18 mouse cellular contexts compared by ENCODE assay signal in genomic region chr8:11530155-11530770, GRCm38 (mm10). TPM values are rescaled to one million over a fixed set of nuclear protein-coding genes. Genes with fewer than 3 reads are reported as not detected.
A peak's percentile ranks its signal among the peaks of the same experiment; 100 is the strongest.
DNase-seq lines count a peak whose midpoint lies in the region; ATAC-seq lines count a peak whose summit lies in the region.
"Had no signal": no experiment of that assay in that cellular context is flagged by ENCODE, and none has a peak within 500 bp of the region (broad histone marks: within the 10 kb centered on the region; RNA-seq: fewer than 3 reads in every experiment).

No protein-coding gene starts in this region.

- 76% methylated on average over 18 of the region's 18 CpGs for WGBS in midbrain, embryonic 11.5 days
- 77% methylated on average over 18 of the region's 18 CpGs for WGBS in midbrain, embryonic 13.5 days
- WGBS in liver, embryonic 15.5 days (ENCODE audit: insufficient replicate concordance), result 86% methylated on average over 18 of the region's 18 CpGs

- no peak overlapping the region for H3K27ac ChIP-seq in midbrain, embryonic 11.5 days (ENCODE audit: low read depth, low read length)
- H3K27ac ChIP-seq in midbrain, embryonic 13.5 days, result no peak overlapping the region
- no peak overlapping the region for H3K27ac ChIP-seq in liver, embryonic 15.5 days (replicated peaks)
- H3K27ac ChIP-seq: forebrain, embryonic 12.5 days; hindbrain, embryonic 13.5 days; midbrain, embryonic 10.5 days had no signal

- no peak overlapping the region for H3K4me2 ChIP-seq in midbrain, embryonic 11.5 days
- H3K4me2 ChIP-seq in midbrain, embryonic 13.5 days (replicated peaks), result no peak overlapping the region
- no peak overlapping the region for H3K4me2 ChIP-seq in liver, embryonic 15.5 days
- H3K4me2 ChIP-seq: forebrain, embryonic 12.5 days; hindbrain, embryonic 13.5 days had no signal

- H3K9me3 ChIP-seq in midbrain, embryonic 11.5 days (ENCODE audit: control insufficient read depth, low read length), result no peaks in the 10 kb centered on the region
- no peaks in the 10 kb centered on the region for H3K9me3 ChIP-seq in midbrain, embryonic 13.5 days
- H3K9me3 ChIP-seq in liver, embryonic 15.5 days (replicated peaks), result no peaks in the 10 kb centered on the region
- H3K9me3 ChIP-seq: forebrain, embryonic 12.5 days; G1E; hindbrain, embryonic 13.5 days; midbrain, embryonic 10.5 days had no signal

- H3K4me3 ChIP-seq in midbrain, embryonic 11.5 days (ENCODE audit: low read depth, low read length), result no peak overlapping the region
- H3K4me3 ChIP-seq in midbrain, embryonic 13.5 days (replicated peaks), result no peak overlapping the region
- H3K4me3 ChIP-seq in liver, embryonic 15.5 days (replicated peaks), result no peak overlapping the region
- H3K4me3 ChIP-seq: forebrain, embryonic 12.5 days; hindbrain, embryonic 13.5 days; midbrain, embryonic 10.5 days had no signal

- no peaks in the 10 kb centered on the region for H3K27me3 ChIP-seq in midbrain, embryonic 11.5 days (ENCODE audit: control insufficient read depth, insufficient read depth, low read length)
- H3K27me3 ChIP-seq in midbrain, embryonic 13.5 days, result no peaks in the 10 kb centered on the region
- no peaks in the 10 kb centered on the region for H3K27me3 ChIP-seq in liver, embryonic 15.5 days
- H3K27me3 ChIP-seq: forebrain, embryonic 12.5 days; hindbrain, embryonic 13.5 days had no signal

- H3K9ac ChIP-seq in midbrain, embryonic 11.5 days (ENCODE audit: low read length), result no peak overlapping the region
- no peak overlapping the region for H3K9ac ChIP-seq in midbrain, embryonic 13.5 days (replicated peaks)
- no peak overlapping the region for H3K9ac ChIP-seq in liver, embryonic 15.5 days
- H3K9ac ChIP-seq: forebrain, embryonic 12.5 days; hindbrain, embryonic 13.5 days had no signal

- peaks cover 9% of the 10 kb centered on the region for H3K4me1 ChIP-seq in midbrain, embryonic 11.5 days (ENCODE audit: control insufficient read depth, insufficient read depth, low read length)
- peaks cover 13% of the 10 kb centered on the region for H3K4me1 ChIP-seq in midbrain, embryonic 13.5 days (replicated peaks)
- no peaks in the 10 kb centered on the region for H3K4me1 ChIP-seq in liver, embryonic 15.5 days (replicated peaks)
- H3K4me1 ChIP-seq: hindbrain, embryonic 13.5 days had no signal

- ATAC-seq in midbrain, embryonic 11.5 days (ENCODE audit: low FRiP score), result no peak
- ATAC-seq in midbrain, embryonic 13.5 days, result no peak
- ATAC-seq in liver, embryonic 15.5 days (ENCODE audit: insufficient read depth), result peak; percentile 17; the same call in 1 of the 2 replicates

- no peaks in the 10 kb centered on the region for H3K36me3 ChIP-seq in midbrain, embryonic 11.5 days (ENCODE audit: control insufficient read depth, insufficient read depth, low read length)
- peaks cover 51% of the 10 kb centered on the region for H3K36me3 ChIP-seq in midbrain, embryonic 13.5 days
- peaks cover 59% of the 10 kb centered on the region for H3K36me3 ChIP-seq in liver, embryonic 15.5 days (replicated peaks)

- DNase-seq in kidney, adult 11 months, result peak; percentile 19
- no peak for DNase-seq in kidney, adult 8-10 months
- DNase-seq in midbrain, embryonic 11.5 days (ENCODE audit: low spot score, missing footprints), result peak; percentile 75
- DNase-seq in ZHBTc4 (ENCODE audit: low read depth, low spot score), result peak; percentile 83
- DNase-seq in urinary bladder, postnatal 25 days (ENCODE audit: low spot score), result no peak
- DNase-seq: adrenal gland, postnatal 25 days; cerebellum, adult 9-10 months; gastrocnemius, postnatal 25 days; layer of hippocampus, postnatal 36 days; left cerebral cortex, postnatal 4 days; lung, postnatal 36 days had no signal

RNA-seq across cellular contexts. Expression of gene Cars2, which starts 20.3 kb away (rescaled TPM):
- polyA plus RNA-seq in midbrain, embryonic 11.5 days (2014; fragmentation: Nextera tagmentation; extraction: Ambion mirVana), result 17.8 and 20.3 TPM in 2 replicates
- 21.0 and 23.8 TPM in 2 replicates for polyA plus RNA-seq in midbrain, embryonic 13.5 days (2015; fragmentation: Nextera tagmentation; extraction: Ambion mirVana)
- 12.3 and 15.1 TPM in 2 replicates for polyA plus RNA-seq in liver, embryonic 15.5 days (2015; fragmentation: Nextera tagmentation; extraction: Ambion mirVana)

RNA-seq across cellular contexts. Expression of gene Ing1, which starts 25.1 kb away (rescaled TPM):
- polyA plus RNA-seq in midbrain, embryonic 11.5 days (2014; fragmentation: Nextera tagmentation; extraction: Ambion mirVana), result 46.9 and 48.1 TPM in 2 replicates
- 46.1 and 46.7 TPM in 2 replicates for polyA plus RNA-seq in midbrain, embryonic 13.5 days (2015; fragmentation: Nextera tagmentation; extraction: Ambion mirVana)
- 13.5 and 16.7 TPM in 2 replicates for polyA plus RNA-seq in liver, embryonic 15.5 days (2015; fragmentation: Nextera tagmentation; extraction: Ambion mirVana)

RNA-seq across cellular contexts. Expression of gene Naxd, which starts 33.0 kb away (rescaled TPM):
- 94.2 and 94.8 TPM in 2 replicates for polyA plus RNA-seq in midbrain, embryonic 11.5 days (2014; fragmentation: Nextera tagmentation; extraction: Ambion mirVana)
- 151 and 158 TPM in 2 replicates for polyA plus RNA-seq in midbrain, embryonic 13.5 days (2015; fragmentation: Nextera tagmentation; extraction: Ambion mirVana)
- polyA plus RNA-seq in liver, embryonic 15.5 days (2015; fragmentation: Nextera tagmentation; extraction: Ambion mirVana), result 37.1 and 40.1 TPM in 2 replicates

RNA-seq across cellular contexts. Expression of gene Rab20, which starts 51.8 kb away (rescaled TPM):
- 0.63 and 0.65 TPM in 2 replicates for polyA plus RNA-seq in midbrain, embryonic 11.5 days (2014; fragmentation: Nextera tagmentation; extraction: Ambion mirVana)
- polyA plus RNA-seq in midbrain, embryonic 13.5 days (2015; fragmentation: Nextera tagmentation; extraction: Ambion mirVana), result 0.28 and 0.36 TPM in 2 replicates
- 5.8 and 6.9 TPM in 2 replicates for polyA plus RNA-seq in liver, embryonic 15.5 days (2015; fragmentation: Nextera tagmentation; extraction: Ambion mirVana)
- polyA plus RNA-seq: G1E; neural tube, embryonic 14.5 days had no signal

Comparison
In these comparisons a context has a peak if more than half of its experiments do, and no peak if none do; other contexts are left out.
1. DNase-seq: peak in kidney, adult 11 months (single experiment), midbrain, embryonic 11.5 days (single experiment) and ZHBTc4 (single experiment); none in kidney, adult 8-10 months (0 of 2) and urinary bladder, postnatal 25 days (single experiment).